Mouse (Mus musculus): ENCODE data around the gene Slc2a1. TPM values are rescaled to one million over a fixed set of nuclear protein-coding genes. Genes with fewer than 3 reads are reported as not detected.

The Slc2a1 gene
- polyA plus RNA-seq, 1 experiment from 2014 or later = 74.1 TPM

MicroRNA genes within 50 kb of the gene (microRNA counts, 519-probe panel; counts per million panel counts)
- microRNA mmu-miR-1957 = not detected

Small RNAs within 50 kb of the gene (microRNA-seq; reads per million reads assigned to microRNA genes)
- gene Mir1957a = not detected

Other genes starting within 250 kb of the Slc2a1 start
- gene Olfr1331, start 244.1 kb upstream of the Slc2a1 start, polyA plus RNA-seq (2014; fragmentation: Nextera tagmentation; extraction: Ambion mirVana) = not detected in 2 replicates
- gene Olfr1330, start 220.1 kb upstream of the Slc2a1 start, polyA plus RNA-seq (2014; fragmentation: Nextera tagmentation; extraction: Ambion mirVana) = not detected in 2 replicates
- gene Olfr1329, start 191.2 kb upstream of the Slc2a1 start, polyA plus RNA-seq (2014; fragmentation: Nextera tagmentation; extraction: Ambion mirVana) = not detected in 2 replicates
- gene Olfr1328, start 170.1 kb upstream of the Slc2a1 start, polyA plus RNA-seq (2014; fragmentation: Nextera tagmentation; extraction: Ambion mirVana) = not detected in 2 replicates
- gene Lao1, start 147.1 kb upstream of the Slc2a1 start, polyA plus RNA-seq (2014; fragmentation: Nextera tagmentation; extraction: Ambion mirVana) = not detected in 2 replicates
- gene Zfp691, start 65.5 kb downstream of the Slc2a1 start, polyA plus RNA-seq (2014; fragmentation: Nextera tagmentation; extraction: Ambion mirVana) = 10.2 and 11.0 TPM in 2 replicates
- gene Ermap, start 81.3 kb downstream of the Slc2a1 start, polyA plus RNA-seq (2014; fragmentation: Nextera tagmentation; extraction: Ambion mirVana) = 0.49 and 1.3 TPM in 2 replicates
- gene Svbp, start 86.6 kb downstream of the Slc2a1 start, polyA plus RNA-seq (2014; fragmentation: Nextera tagmentation; extraction: Ambion mirVana) = 131 and 180 TPM in 2 replicates
- 0.16 TPM in 1 of 2 replicates, not detected in the other for gene Tmem269, start 109.5 kb downstream of the Slc2a1 start, polyA plus RNA-seq (2014; fragmentation: Nextera tagmentation; extraction: Ambion mirVana)
- 33.6 and 37.6 TPM in 2 replicates for gene AU022252, start 124.0 kb downstream of the Slc2a1 start, polyA plus RNA-seq (2014; fragmentation: Nextera tagmentation; extraction: Ambion mirVana)
- gene P3h1, start 124.2 kb downstream of the Slc2a1 start, polyA plus RNA-seq (2014; fragmentation: Nextera tagmentation; extraction: Ambion mirVana) = 28.9 and 34.4 TPM in 2 replicates
- 5.9 and 10.4 TPM in 2 replicates for gene Cldn19, start 146.7 kb downstream of the Slc2a1 start, polyA plus RNA-seq (2014; fragmentation: Nextera tagmentation; extraction: Ambion mirVana)
- gene Ybx1, start 185.9 kb downstream of the Slc2a1 start, polyA plus RNA-seq (2014; fragmentation: Nextera tagmentation; extraction: Ambion mirVana) = 969 and 1,061 TPM in 2 replicates
- 122 and 153 TPM in 2 replicates for gene Ppih, start 211.8 kb downstream of the Slc2a1 start, polyA plus RNA-seq (2014; fragmentation: Nextera tagmentation; extraction: Ambion mirVana)

Measured in kidney, embryonic 14.5 days (tissue).